Mouse (Mus musculus) neural tube, embryonic 14.5 days (tissue): Measurements from ENCODE around the gene Izumo4. TPM values are rescaled to one million over a fixed set of nuclear protein-coding genes. Genes with fewer than 3 reads are reported as not detected.

Experiments
- ATAC-seq: fragments of 200-750 bp; cut with Nextera tagmentation; 2 replicates; pipeline ENCODE4 v1.8.0; 2017; ENCODE audit warnings: low read depth, mild to moderate bottlenecking, moderate TSS enrichment, moderate library complexity
- H3K27ac ChIP-seq: fragments of 300-500 bp; sonication (generic); 2 replicates; pipeline ENCODE4 v1.5.1; 2014; ENCODE audit warnings: low read depth, mild to moderate bottlenecking, control low read depth, low read length, moderate library complexity, mixed read lengths
- H3K27me3 ChIP-seq: fragments of 300-500 bp; sonication (generic); 2 replicates; pipeline ENCODE4 v1.6.1; 2014; ENCODE audit warnings: low read length; ENCODE audit not compliant: control insufficient read depth, insufficient read depth
- H3K36me3 ChIP-seq: fragments of 300-500 bp; sonication (generic); 2 replicates; pipeline ENCODE4 v1.6.1; 2014; ENCODE audit warnings: low read length, mixed read lengths; ENCODE audit not compliant: control insufficient read depth, insufficient read depth
- H3K4me1 ChIP-seq: fragments of 300-500 bp; sonication (generic); 2 replicates; pipeline ENCODE4 v1.6.1; 2014; ENCODE audit warnings: low read length; ENCODE audit not compliant: control insufficient read depth, insufficient read depth
- H3K4me2 ChIP-seq: fragments of 300-500 bp; sonication (generic); 2 replicates; pipeline ENCODE4 v1.6.1; 2014; ENCODE audit warnings: mild to moderate bottlenecking, low read depth, low read length, control low read depth
- H3K4me3 ChIP-seq: fragments of 300-500 bp; sonication (generic); 2 replicates; pipeline ENCODE4 v1.5.1; 2014; ENCODE audit warnings: low read depth, low read length, control low read depth, mixed read lengths
- H3K9ac ChIP-seq: fragments of 300-500 bp; sonication (generic); replicated peaks from 2 replicates; pipeline ENCODE4 v1.6.1; 2014; ENCODE audit warnings: low read depth, mild to moderate bottlenecking, control low read depth, low read length, mixed read lengths
- H3K9me3 ChIP-seq: fragments of 300-500 bp; sonication (generic); 2 replicates; pipeline ENCODE4 v1.6.1; 2016; ENCODE audit warnings: low read length; ENCODE audit not compliant: control insufficient read depth
- WGBS: fragments of 180-500 bp; shearing (Covaris S2); extraction: QIAGEN DNeasy Blood & Tissue Kit; methylation state at CpG from one replicate; pipeline ENCODE4 v1.1.7; 2014; 5-methylcytosine and 5-hydroxymethylcytosine counted together
- polyA plus RNA-seq: library from polyadenylated mRNA; unstranded; fragments of >200 nt; fragmentation: Nextera tagmentation; extraction: Ambion mirVana; gene quantifications from 2 replicates; pipeline ENCODE4 v1.2.1, GENCODE M21; 2014

The Izumo4 gene
- polyA plus RNA-seq, 1 experiment from 2014 or later = 29.5 TPM

DNA sequence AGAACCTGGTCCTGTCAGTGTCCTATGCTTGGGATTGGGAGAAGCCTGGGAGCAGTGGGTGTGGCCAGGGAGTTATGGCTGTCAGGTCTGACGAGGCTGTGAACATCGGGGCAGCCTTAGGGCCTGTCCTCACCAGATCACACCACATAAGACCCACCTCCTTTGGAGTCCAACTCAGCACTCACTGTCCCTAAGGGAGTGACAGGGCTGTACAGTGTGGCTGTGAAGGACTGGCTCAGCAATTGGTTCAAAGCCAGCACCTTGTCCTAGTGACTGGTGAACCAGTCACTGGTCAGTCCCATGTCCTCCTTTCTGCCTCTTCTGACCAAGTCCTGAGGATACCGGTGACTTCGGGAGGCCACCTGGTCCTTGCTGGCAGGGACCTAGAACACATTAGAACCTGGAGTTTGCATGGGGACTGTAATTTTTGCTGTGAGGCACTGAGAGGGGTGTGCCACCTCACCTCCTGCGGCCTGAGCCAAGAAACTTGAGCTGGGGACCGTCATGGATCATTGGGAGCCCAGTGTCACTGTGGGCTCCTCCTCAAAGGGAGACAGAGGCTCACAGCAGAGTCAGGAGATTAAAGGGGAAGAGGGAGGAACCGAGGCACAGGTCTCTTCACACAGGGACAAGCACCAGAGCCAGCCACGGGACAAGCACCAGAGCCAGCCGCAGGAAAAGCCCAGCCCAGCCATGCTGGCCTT is 22.3 kb upstream of the Izumo4 start:
- Histone ChIP-seq H3K27me3 (no peaks in the 10 kb centered on the region), H3K27ac (no peak overlapping the region), H3K9ac (no peak overlapping the region), H3K9me3 (no peaks in the 10 kb centered on the region), H3K36me3 (no peaks in the 10 kb centered on the region), H3K4me1 (peaks cover 25% of the 10 kb centered on the region), H3K4me3 (no peak overlapping the region), H3K4me2 (no peak overlapping the region)
- 62% methylated on average over 9 of the region's 9 CpGs for WGBS
- no peak for ATAC-seq

- Histone ChIP-seq H3K27me3 (no peaks in the 10 kb centered on the region), H3K4me3 (no peak overlapping the region), H3K4me2 (no peak overlapping the region), H3K9ac (no peak overlapping the region), H3K36me3 (peaks cover under 1% of the 10 kb centered on the region), H3K4me1 (peaks cover 19% of the 10 kb centered on the region), H3K27ac (no peak overlapping the region), H3K9me3 (no peaks in the 10 kb centered on the region)
- ATAC-seq = no peak
- WGBS = 86% methylated on average over 2 of the region's 2 CpGs
Measured at GRCm38 (mm10) chr10:80680260-80680696, 21.7 kb upstream of the Izumo4 start.

DNA sequence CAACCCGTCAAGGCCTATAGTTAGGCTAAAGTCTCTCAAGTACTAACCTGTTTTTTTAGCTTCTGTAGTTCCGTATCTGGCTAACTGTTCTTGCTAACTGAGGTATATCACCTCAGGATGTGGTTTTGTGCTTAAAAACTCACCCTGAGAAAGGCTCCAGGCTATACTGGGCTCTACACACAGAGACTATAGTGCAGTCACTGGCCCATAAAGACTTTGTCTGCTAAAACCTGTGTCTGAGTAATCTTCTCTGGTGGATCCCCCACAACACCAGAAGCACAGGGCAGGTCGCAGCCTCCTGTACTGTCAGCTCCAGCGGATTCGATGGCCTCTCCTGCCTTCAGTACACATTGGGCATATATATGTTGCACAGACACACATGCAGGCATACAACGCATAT is 20.0 kb upstream of the Izumo4 start:
- 96% methylated on average over 6 of the region's 6 CpGs for WGBS
- no peaks in the 10 kb centered on the region for H3K9me3 ChIP-seq
- H3K27me3 ChIP-seq = no peaks in the 10 kb centered on the region
- peaks cover 19% of the 10 kb centered on the region for H3K4me1 ChIP-seq
- no peak overlapping the region for H3K4me2 ChIP-seq
- no peak overlapping the region for H3K9ac ChIP-seq
- no peak for ATAC-seq
- H3K4me3 ChIP-seq = no peak overlapping the region
- peaks cover 17% of the 10 kb centered on the region for H3K36me3 ChIP-seq
- H3K27ac ChIP-seq = no peak overlapping the region

DNA sequence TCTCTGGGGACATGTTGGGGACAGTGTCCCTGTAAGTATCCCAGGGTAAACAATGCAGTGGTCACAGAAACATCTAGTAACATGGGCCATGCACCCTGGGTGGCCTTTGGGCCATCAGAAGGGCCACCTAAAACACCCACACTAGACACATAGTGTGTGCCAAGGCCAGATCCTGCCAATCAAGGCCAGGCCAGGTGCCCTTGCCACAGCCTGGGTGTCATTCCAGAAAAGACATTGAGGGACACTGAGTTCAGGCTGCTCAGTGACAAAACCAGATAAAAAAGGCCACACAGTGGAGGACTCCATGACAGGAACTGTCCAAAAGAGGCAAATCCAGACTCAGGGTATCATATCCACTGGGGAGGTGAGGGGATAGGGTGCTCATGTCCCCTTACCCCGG is 18.3 kb upstream of the Izumo4 start:
- no peaks in the 10 kb centered on the region for H3K27me3 ChIP-seq
- H3K27ac ChIP-seq = no peak overlapping the region
- ATAC-seq = no peak
- no peak overlapping the region for H3K4me3 ChIP-seq
- no peaks in the 10 kb centered on the region for H3K9me3 ChIP-seq
- peaks cover 2% of the 10 kb centered on the region; the same call in 1 of the 2 replicates for H3K4me1 ChIP-seq
- H3K9ac ChIP-seq = no peak overlapping the region
- no peak overlapping the region for H3K4me2 ChIP-seq
- 100% methylated on average over 1 of the region's 1 CpGs for WGBS
- peaks cover 22% of the 10 kb centered on the region for H3K36me3 ChIP-seq

DNA sequence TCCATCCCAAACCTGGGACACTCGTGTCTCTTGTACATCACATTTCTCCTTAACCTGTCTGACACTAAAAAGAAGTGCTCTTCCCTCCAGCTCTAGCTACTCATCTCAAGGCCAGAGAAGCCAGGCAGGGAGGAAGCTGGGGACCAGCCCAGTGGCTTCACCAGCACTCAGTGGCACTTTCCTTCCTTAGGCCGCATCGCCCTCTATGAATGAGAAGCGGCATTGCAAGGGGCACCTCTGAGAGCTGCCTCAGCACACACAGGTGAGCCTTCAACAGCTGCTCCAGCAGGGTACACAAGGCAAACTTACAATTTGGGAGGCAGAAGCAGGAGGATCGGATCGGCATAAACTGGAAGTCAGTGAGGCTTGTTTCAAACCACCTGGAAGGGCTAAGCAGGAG is 17.8 kb upstream of the Izumo4 start:
- Histone ChIP-seq H3K4me1 (peaks cover 2% of the 10 kb centered on the region; the same call in 1 of the 2 replicates), H3K4me2 (no peak overlapping the region), H3K4me3 (no peak overlapping the region), H3K36me3 (peaks cover 23% of the 10 kb centered on the region), H3K27me3 (no peaks in the 10 kb centered on the region), H3K9me3 (no peaks in the 10 kb centered on the region), H3K9ac (no peak overlapping the region), H3K27ac (no peak overlapping the region)
- 52% methylated on average over 6 of the region's 6 CpGs for WGBS
- no peak for ATAC-seq

- Histone ChIP-seq H3K4me1 (no peaks in the 10 kb centered on the region), H3K27ac (no peak overlapping the region), H3K9ac (no peak overlapping the region), H3K4me2 (no peak overlapping the region), H3K9me3 (no peaks in the 10 kb centered on the region), H3K4me3 (no peak overlapping the region), H3K27me3 (no peaks in the 10 kb centered on the region), H3K36me3 (peaks cover 25% of the 10 kb centered on the region)
- ATAC-seq = no peak
- 92% methylated on average over 4 of the region's 4 CpGs for whole genome bisulfite sequencing
Measured at GRCm38 (mm10) chr10:80684984-80685383, 17.0 kb upstream of the Izumo4 start.

DNA sequence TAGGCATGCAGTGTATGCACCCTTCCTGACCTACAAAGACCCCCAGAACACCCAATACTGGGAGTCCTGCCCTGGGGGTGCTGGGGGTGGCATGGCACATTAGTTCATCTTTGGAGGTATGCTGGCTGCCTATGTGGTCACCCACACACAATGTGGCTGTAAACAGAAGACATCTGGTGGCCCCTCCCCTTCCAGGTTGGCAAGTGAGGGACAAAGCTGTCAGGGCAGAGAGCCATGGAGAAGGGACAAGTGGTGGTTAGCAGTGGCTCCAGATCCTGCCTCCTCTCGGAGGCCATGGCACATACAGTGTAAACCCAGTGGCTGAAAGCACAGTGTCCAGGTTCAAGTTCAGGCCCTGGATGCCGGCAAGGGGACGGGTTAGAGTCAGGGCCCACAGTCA is 15.4 kb upstream of the Izumo4 start:
- Histone ChIP-seq H3K36me3 (peaks cover 29% of the 10 kb centered on the region), H3K4me2 (no peak overlapping the region), H3K4me3 (no peak overlapping the region), H3K4me1 (no peaks in the 10 kb centered on the region), H3K27me3 (no peaks in the 10 kb centered on the region), H3K9ac (no peak overlapping the region), H3K9me3 (no peaks in the 10 kb centered on the region), H3K27ac (no peak overlapping the region)
- 90% methylated on average over 3 of the region's 3 CpGs for WGBS
- no peak for ATAC-seq

GRCm38 (mm10) chr10:80687850-80688249 is 14.1 kb upstream of the Izumo4 start:
- H3K4me2 ChIP-seq = no peak overlapping the region
- H3K9ac ChIP-seq = no peak overlapping the region
- no peak overlapping the region for H3K4me3 ChIP-seq
- no peak overlapping the region for H3K27ac ChIP-seq
- no peak; the same call in 1 of the 2 replicates for ATAC-seq
- no peaks in the 10 kb centered on the region for H3K27me3 ChIP-seq
- H3K9me3 ChIP-seq = no peaks in the 10 kb centered on the region
- H3K4me1 ChIP-seq = no peaks in the 10 kb centered on the region
- peaks cover 29% of the 10 kb centered on the region for H3K36me3 ChIP-seq
- 49% methylated on average over 5 of the region's 5 CpGs for WGBS

- no peak overlapping the region for H3K9ac ChIP-seq
- H3K27ac ChIP-seq = no peak overlapping the region
- H3K27me3 ChIP-seq = no peaks in the 10 kb centered on the region
- ATAC-seq = no peak
- 83% methylated on average over 14 of the region's 14 CpGs for WGBS
- H3K4me3 ChIP-seq = no peak overlapping the region
- H3K36me3 ChIP-seq = peaks cover 20% of the 10 kb centered on the region
- H3K9me3 ChIP-seq = no peaks in the 10 kb centered on the region
- no peak overlapping the region for H3K4me2 ChIP-seq
- H3K4me1 ChIP-seq = no peaks in the 10 kb centered on the region
Measured at GRCm38 (mm10) chr10:80692249-80693165, 9.5 kb upstream of the Izumo4 start.
